Mouse (Mus musculus) urinary bladder, postnatal 36 days (tissue): ENCODE measurements around the gene Wfdc15a.

Source experiments
- DNase-seq, 2 experiments: peaks; one replicate each; pipeline ENCODE4 v3.0.0; 2022; ENCODE audit warnings: low spot score in 2 of 2, mixed read lengths in 1 of 2

Wfdc15a gene

DNA sequence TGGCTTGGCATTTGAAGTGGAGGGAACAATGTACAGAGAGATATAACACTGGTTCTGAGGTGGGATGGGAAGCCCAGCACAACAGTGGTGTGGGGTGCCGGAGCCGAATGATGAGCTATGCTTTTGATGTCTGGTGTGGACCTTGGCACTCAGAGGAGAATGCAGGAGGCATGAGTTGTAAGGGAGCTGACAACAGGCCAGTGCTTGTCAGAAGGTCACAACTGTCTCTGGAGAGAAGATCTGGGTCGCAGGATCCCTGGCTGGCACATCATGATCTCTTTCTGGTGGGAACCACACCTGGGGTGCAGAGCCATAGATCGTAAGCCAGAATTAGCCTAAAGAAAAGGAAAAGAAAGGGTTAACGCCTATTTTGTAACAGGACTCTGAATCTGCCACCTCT lies 22.1 kb downstream of the Wfdc15a start:
- DNase-seq, result no peak

DNA sequence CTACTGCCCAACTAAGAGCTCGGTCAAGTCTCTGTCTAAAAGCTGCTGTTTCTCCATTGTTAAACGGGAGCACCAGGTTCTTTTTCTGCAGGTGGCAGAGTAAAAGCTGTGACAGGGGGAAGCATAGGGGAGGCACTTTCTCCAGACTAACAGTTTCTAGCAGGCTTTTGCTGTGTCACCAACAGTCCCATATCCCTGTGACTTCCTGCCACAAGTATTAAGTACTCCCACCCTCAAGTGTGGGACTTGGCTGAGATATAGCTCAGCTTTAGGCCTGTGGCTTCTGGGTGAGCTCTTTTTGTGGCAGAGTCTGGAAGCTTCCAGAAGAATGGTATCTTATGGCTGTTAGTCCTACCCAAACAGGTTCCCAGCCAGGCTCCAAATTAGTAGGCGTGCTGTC lies 24.1 kb downstream of the Wfdc15a start:
- no peak for DNase-seq

DNA sequence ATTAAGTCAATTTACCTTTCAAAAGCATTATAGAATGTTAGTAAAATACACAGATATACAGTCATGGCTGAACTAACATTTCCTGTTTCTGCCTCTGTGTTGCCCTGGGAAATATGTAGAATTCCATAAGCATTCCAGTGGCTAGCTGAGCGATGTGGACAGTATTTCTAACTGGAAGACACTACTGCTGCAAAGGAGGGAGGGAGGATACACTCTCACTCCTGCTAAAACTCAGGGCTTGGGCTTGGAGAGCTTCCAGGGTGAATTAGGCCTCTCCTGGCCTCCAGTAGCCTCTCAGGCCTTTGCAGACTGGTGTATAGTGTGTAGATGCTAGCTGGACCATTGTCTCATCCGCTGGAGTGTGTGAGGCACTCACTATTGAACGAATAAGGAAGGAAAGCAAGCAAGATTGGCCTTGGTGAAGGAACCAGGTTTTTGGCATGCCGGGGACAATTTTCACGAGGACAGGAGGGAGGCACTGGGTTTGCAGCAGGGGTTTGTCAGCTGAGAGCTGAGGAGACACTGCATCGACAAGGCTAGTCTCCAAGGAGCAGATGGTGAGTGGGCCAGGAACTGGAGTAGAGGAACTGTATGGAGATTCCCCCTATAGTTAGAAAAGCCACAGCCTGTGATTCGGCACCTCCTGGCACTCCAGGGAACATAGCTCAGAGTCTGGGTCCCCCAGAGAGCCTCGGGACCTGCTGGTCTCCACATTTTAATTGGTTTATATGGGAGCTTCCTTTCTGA lies 25.1 kb downstream of the Wfdc15a start:
- DNase-seq, result no peak

DNA sequence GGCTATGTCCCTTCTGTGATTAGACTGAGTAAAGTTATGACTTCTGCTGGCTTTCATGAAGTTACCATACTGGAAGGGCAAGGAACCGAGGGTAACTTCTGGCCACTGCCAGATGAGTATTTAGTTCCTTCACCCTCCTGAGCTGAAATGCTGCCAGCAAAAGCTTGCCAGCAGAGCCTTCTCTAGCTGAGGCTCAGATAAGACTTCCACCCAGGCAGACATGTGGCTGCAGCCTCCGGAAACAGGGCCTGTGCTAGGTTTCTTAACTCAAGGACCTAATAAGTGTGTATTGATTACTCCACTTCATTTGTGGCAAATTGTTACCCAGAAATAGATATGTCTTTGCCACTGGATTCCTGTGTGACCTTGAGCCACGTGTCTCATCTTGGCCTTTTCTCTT lies 26.5 kb downstream of the Wfdc15a start:
- DNase-seq, result no peak

DNA sequence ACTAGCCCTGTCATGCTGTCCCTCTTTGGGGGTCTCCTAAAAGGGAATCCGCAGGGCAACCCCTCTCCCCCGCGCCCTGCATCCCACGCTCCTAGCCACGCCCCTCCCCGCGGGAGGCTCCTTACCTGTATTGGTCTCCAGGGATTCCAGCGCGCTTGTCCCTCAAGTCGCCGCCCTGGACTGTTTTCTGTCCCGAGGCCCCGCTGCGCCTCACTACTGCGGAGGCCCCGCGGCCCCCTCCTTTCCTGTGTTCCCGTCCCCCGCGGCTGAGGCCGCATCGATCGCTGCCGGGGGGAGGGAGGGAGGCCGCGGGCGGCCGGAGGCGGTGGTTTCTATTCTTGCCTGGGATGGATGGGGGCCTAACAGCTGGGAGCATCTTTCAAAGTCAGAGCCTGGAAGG lies 29.0 kb downstream of the Wfdc15a start, which contains the start of gene Kcns1:
TSS of gene Kcns1 (minus strand) at position 212 of the 400 bp plus-strand sequence.
- DNase-seq, result no peak

DNA sequence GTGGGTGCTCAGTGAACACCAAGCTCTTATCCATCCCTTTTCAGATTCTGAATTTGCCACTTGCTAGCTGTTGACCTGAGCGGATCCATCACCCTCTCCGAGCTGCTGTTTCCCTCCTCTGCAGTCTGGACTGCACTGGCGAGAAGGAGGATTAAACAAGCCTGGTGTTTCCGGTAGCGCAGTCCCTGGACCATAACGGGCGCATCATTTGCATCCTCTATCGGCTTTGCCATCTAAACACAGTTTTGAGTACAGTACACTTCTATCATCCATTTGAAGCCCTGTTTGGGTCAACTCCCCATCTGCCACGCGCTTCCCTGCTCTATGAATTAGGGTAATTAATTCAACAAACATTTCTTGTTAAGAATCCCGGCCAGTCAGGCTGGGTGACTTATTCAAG lies 29.6 kb downstream of the Wfdc15a start:
- no peak for DNase-seq

DNA sequence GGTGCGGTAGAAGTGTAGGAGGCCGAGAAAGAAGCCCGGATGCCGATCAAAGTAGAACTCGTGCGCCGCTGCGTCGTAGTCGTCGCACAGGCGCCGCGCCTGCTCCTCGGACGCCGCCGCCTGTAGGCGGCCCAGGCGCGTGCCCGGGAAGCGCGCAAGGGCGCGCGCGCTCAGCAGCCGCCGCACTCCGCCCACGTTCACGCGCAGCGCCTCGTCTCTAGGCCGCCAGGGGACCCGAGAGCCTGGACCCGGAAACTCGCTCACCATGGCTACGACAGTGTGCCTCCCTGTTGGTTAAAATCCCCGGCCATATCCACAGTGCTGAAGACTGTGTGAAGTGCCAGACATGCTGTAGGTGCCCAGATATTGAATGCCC lies 31.4 kb downstream of the Wfdc15a start:
- DNase-seq, result no peak

DNA sequence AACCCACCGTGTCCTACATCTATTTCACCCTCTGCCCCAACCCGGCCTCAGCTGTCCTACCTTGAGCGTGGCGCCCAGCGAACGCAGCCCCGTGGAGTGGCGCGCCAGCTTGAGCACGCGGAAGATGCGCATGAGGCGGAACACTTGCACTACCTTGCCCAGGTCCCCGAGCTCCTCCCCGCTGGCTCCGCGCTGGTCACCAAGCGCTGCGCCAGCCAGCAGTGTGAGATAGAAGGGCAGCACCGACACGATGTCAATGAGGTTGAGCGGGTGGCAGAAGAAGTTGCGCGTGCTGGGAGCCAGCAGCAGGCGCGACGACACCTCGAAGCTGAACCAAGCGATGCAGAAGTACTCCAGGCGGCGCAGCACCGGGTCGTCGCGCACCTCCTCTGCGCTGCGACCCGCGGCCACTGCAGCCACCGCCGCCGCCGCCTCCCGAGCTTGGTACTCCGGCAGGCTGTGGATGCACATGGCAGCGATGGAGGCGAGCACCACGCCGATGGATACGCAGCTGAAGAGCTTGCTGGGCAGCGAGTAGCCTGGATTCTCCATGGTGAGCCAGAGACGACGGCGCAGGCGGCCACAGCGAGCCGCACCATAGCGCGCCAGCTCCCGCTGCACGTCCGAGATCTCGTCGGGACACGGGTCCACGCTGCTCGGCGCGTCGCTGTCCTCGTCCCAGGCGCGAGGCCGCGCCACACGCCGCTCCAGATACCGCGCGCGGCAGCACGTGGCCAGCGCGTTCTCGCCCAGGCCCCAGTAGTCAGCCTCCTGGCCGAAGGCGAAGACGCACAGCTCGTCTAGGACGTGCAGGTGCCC lies 32.0 kb downstream of the Wfdc15a start:
- DNase-seq, result no peak

DNA sequence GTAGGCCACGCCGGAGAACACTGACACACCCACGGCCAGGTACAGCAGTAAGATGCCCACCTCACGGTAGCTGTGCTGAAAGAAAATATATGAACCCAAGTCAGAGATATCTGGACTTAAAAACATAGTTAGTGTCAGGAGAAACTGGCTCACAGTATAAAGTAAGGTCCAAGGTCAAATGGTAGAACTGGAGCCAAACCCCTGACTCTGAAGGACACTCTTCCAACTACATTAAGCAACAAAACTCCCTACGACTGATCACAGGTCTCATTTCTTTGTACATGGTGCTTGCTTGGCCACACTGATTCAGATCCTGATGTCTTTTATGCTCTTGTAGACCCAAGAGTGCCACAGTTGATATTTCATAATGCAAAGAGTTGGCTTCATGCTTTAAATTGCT lies 35.0 kb downstream of the Wfdc15a start:
- no peak for DNase-seq

DNA sequence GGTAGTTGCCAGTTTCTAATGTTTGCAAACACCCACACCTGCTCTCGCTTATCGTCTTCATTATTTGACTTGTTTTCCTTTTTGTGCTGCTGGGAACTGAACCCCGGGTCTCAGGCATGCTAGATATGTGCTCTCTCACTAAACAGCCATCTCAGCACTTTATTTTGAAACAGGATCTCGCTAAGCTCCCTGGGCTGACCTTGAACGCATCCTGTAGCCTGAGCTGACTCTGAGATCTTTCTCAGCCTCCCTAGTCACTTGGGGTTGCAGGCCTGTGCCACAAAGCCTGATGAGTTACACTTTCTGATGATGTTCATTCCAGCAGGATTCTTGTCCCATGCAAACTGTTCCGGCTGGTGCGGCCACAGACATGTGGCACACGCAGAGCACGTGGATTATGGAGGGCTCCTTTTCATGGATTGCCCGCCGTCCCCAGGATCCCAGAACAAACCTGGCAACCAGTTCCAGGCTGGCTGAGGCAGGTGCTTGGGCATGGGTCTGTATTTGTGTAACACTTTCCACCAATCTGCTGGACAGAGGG lies 38.3 kb downstream of the Wfdc15a start:
- no peak for DNase-seq

DNA sequence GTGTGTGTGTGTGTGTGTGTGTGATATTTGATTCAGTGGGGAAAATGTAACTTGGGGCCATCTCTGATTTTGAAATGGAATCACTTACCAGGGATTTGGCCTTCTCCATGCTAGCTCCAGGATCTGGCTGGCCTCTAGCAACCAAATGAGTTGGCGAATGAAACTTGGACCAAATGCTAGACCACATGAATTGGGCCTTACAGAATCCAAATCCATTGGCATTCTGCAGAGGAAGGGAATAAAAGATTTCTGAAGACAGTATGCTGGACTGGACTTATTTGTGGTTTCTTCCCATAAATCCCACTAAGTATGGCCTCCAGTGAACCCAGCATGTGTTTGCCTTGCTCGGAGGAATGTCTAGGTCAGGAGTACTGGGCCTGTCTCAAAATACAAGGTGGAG lies 41.1 kb downstream of the Wfdc15a start:
- DNase-seq, result no peak

DNA sequence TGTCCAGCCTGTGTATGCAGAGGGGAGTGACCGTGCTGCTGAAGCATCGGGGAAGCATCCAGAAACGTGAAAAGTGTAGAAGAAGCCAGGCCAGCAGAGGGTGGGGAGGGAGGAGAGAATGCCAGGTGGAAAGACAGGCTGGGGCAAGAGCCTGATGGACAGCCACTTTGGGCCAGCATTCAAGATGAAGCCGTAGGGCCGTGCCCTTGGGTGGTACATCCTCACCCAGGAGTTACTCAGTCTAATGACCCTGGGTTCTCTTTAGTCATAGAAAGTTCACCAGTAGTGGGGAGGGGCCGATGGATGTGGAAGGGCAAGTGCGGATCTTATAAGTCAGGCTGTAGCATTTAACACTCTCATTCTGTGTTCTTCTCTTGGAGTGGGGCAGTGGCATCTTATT lies 43.8 kb downstream of the Wfdc15a start:
- no peak for DNase-seq

DNA sequence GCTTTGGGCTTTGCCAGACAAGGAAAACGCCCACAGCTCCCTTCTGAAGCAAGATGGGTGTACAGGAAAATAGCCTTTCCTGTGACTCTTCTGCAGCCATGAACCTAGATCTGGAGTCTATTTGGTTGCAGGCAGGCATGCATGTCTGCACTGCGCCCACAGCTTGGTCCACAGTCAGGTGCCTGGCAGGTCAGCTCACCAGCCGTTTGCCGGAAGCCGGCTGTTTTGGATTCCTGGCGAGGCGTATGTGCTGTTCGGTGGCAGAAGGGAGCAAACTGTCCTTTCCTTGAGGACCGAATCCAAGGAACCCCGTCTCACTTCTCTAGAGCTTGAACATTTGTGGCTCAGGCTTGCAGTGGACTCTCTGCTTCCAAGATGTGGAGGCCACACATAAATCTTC lies 45.9 kb downstream of the Wfdc15a start:
- DNase-seq, result no peak

DNA sequence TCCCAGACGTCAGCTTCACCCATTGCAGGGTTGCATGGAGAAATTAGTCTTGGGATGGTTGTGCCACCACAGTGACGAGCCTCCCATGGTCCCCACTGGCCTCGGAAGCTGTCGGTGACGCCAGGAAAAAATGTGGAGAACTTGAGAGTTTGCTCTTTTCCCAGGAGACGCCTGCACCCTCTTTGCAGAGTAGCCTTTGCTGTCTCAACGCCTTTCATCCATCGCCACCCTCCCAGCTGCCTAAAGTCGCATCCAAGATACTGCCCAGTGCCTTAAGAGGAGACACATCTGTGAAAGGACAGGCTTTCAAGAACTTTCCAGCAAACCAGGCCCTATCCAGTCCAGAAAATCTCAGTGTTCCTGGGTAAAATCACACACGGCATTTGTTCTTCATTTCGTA lies 47.6 kb downstream of the Wfdc15a start:
- DNase-seq, result no peak

DNA sequence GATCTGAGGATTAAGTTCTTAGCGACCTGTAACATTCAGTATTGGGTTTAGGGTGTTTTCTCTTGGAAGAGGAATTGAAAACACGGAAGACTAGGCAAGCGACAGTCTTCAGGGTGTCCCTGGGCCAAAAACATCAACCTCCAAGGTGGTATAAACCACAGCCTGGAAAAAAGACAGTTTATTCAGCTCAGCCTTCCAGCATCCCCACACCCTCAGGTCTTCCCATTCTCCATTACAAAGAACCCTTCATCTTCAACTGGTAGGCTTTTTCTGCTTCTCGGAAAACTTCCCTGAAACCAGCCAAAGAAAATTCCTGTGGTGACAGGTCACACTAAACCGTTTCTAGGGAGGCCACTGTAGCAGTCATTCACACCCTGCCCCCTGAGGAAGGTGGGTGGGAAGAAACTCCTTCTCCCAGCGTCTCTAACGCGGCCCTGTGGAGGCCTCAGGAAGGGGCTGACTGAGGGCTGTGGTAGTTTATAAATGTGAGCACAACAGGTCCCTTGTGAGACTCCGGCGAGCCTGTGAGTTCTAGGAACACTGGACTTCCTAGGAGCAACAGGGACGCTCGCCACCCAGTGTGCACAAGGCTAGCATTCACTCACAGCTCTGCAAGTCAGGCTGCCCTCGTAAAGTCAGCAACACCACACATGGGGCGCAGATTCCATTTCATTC lies 49.7 kb downstream of the Wfdc15a start:
- DNase-seq, result no peak
